Mouse (Mus musculus): ENCODE data around the gene Pglyrp2. TPM values are rescaled to one million over a fixed set of nuclear protein-coding genes. Genes with fewer than 3 reads are reported as not detected.

The Pglyrp2 gene
- polyA plus RNA-seq, 1 experiment from 2014 or later: not detected

GRCm38 (mm10) chr17:32396266-32396665, 27.7 kb downstream of the Pglyrp2 start:
- peaks cover 86% of the 10 kb centered on the region for H3K27me3 ChIP-seq
- peak overlapping the region; percentile 38 for H3K4me2 ChIP-seq
- ATAC-seq (ENCODE audit: low read depth): no peak
- H3K9ac ChIP-seq: 0 out of 2 replicates have a peak overlapping the region, but pooled peaks have one; percentile 17
- H3K9me3 ChIP-seq: no peaks in the 10 kb centered on the region
- no peaks in the 10 kb centered on the region for H3K36me3 ChIP-seq
- peak overlapping the region; percentile 21 for H3K4me3 ChIP-seq
- peaks cover 5% of the 10 kb centered on the region; the same call in 1 of the 2 replicates for H3K4me1 ChIP-seq (replicated peaks)
- H3K27ac ChIP-seq (replicated peaks): no peak overlapping the region
- WGBS: 3% methylated on average over 37 of the region's 37 CpGs

DNA sequence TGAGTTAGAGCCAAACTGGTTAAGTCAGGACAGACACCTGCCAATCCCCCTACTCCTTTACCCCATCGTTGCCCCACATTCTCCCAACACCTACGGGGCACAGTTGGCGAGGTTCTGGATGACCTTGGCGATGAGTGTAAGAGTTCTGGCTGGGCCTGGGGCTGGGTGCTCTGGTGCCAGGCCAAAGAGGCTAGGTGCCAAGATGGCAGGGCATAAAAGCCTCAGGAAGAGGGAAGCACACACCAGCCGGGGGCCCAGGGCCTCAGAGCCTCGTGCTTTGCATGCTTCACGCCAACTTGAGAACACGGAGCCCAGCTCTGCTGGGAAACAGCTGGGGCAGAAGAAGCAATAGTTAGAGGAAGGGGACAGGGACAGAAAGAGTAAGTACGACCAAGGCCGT, 30.0 kb downstream of the Pglyrp2 start:
- Histone ChIP-seq H3K27ac (replicated peaks) (no peak overlapping the region), H3K4me1 (replicated peaks) (peaks cover 5% of the 10 kb centered on the region; the same call in 1 of the 2 replicates), H3K4me2 (no peak overlapping the region), H3K27me3 (peaks cover 90% of the 10 kb centered on the region), H3K36me3 (no peaks in the 10 kb centered on the region), H3K9me3 (no peaks in the 10 kb centered on the region), H3K4me3 (no peak overlapping the region), H3K9ac (no peak overlapping the region)
- no peak for ATAC-seq (ENCODE audit: low read depth)
- 84% methylated on average over 10 of the region's 10 CpGs for WGBS

GRCm38 (mm10) chr17:32389101-32389659, 34.8 kb downstream of the Pglyrp2 start, which contains the start of gene Wiz:
Gene Wiz (minus strand): TSS chr17:32389439.
- Histone ChIP-seq H3K9ac (peak within 1 kb of the TSS; percentile 94), H3K4me3 (peak within 1 kb of the TSS; percentile 84), H3K27me3 (peaks cover 42% of the 10 kb centered on the region), H3K36me3 (peaks cover 23% of the 10 kb centered on the region), H3K9me3 (no peaks in the 10 kb centered on the region), H3K4me1 (replicated peaks) (peaks cover 21% of the 10 kb centered on the region), H3K27ac (replicated peaks) (peak within 1 kb of the TSS; percentile 85), H3K4me2 (peak within 1 kb of the TSS; percentile 95)
- ATAC-seq (ENCODE audit: low read depth): peak; percentile 90
- under 1% methylated on average over 25 of the region's 44 CpGs for WGBS

- 1% methylated on average over 37 of the region's 39 CpGs for WGBS
- peak; percentile 64 for ATAC-seq (ENCODE audit: low read depth)
- Histone ChIP-seq H3K36me3 (peaks cover 29% of the 10 kb centered on the region), H3K27me3 (peaks cover 36% of the 10 kb centered on the region), H3K9ac (peak overlapping the region; percentile 94), H3K4me3 (peak overlapping the region; percentile 84), H3K4me1 (replicated peaks) (peaks cover 21% of the 10 kb centered on the region), H3K9me3 (no peaks in the 10 kb centered on the region), H3K27ac (replicated peaks) (peak overlapping the region; percentile 85), H3K4me2 (peak overlapping the region; percentile 95)
Observed at GRCm38 (mm10) chr17:32388370-32389100, 35.4 kb downstream of the Pglyrp2 start.

DNA sequence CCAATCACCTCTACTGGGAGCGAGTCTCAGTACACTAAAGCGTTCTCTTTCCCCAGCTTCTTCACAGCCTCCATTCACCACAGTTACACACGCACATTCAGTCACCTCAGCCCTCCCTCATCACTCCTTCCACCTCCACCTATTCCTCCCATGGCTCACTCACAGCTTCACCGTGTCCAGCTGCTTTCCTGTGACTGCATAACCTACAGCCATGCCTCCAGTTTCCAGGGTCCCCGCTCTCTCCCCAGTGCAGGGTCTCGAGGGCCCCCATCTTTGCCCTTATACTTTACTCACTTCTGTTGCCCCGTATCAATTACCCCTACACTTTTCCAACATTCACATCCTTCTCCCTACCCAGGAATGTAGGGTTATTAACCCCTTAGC, 36.0 kb downstream of the Pglyrp2 start:
- WGBS: 35% methylated on average over 7 of the region's 7 CpGs
- H3K9me3 ChIP-seq: no peaks in the 10 kb centered on the region
- peak overlapping the region; percentile 94 for H3K9ac ChIP-seq
- H3K4me1 ChIP-seq (replicated peaks): peaks cover 21% of the 10 kb centered on the region
- H3K27ac ChIP-seq (replicated peaks): 0 out of 2 replicates have a peak overlapping the region, but pooled peaks have one; percentile 85
- ATAC-seq (ENCODE audit: low read depth): no peak
- peaks cover 30% of the 10 kb centered on the region for H3K27me3 ChIP-seq
- H3K36me3 ChIP-seq: peaks cover 35% of the 10 kb centered on the region
- H3K4me3 ChIP-seq: peak overlapping the region; percentile 84
- peak overlapping the region; percentile 95 for H3K4me2 ChIP-seq

- 73% methylated on average over 9 of the region's 9 CpGs for WGBS
- Histone ChIP-seq H3K9ac (no peak overlapping the region), H3K9me3 (no peaks in the 10 kb centered on the region), H3K4me2 (peak overlapping the region; percentile 95; the same call in 1 of the 2 replicates), H3K27ac (replicated peaks) (no peak overlapping the region), H3K4me1 (replicated peaks) (peaks cover 21% of the 10 kb centered on the region), H3K4me3 (no peak overlapping the region), H3K36me3 (peaks cover 46% of the 10 kb centered on the region), H3K27me3 (peaks cover 19% of the 10 kb centered on the region)
- ATAC-seq (ENCODE audit: low read depth): no peak
Observed at GRCm38 (mm10) chr17:32386659-32387432, 37.1 kb downstream of the Pglyrp2 start.

- Histone ChIP-seq H3K4me3 (no peak overlapping the region), H3K4me1 (replicated peaks) (peaks cover 21% of the 10 kb centered on the region), H3K27me3 (no peaks in the 10 kb centered on the region), H3K27ac (replicated peaks) (no peak overlapping the region), H3K36me3 (peaks cover 70% of the 10 kb centered on the region), H3K9me3 (no peaks in the 10 kb centered on the region), H3K4me2 (no peak overlapping the region), H3K9ac (no peak overlapping the region)
- ATAC-seq (ENCODE audit: low read depth): no peak
- 91% methylated on average over 5 of the region's 5 CpGs for WGBS
Observed at GRCm38 (mm10) chr17:32383661-32384060, 40.3 kb downstream of the Pglyrp2 start.

GRCm38 (mm10) chr17:32382576-32382975, 41.4 kb downstream of the Pglyrp2 start:
- no peak overlapping the region for H3K9ac ChIP-seq
- ATAC-seq (ENCODE audit: low read depth): no peak
- H3K4me1 ChIP-seq (replicated peaks): peaks cover 10% of the 10 kb centered on the region
- H3K27me3 ChIP-seq: no peaks in the 10 kb centered on the region
- no peak overlapping the region for H3K4me3 ChIP-seq
- no peaks in the 10 kb centered on the region for H3K9me3 ChIP-seq
- WGBS: 89% methylated on average over 7 of the region's 7 CpGs
- no peak overlapping the region for H3K4me2 ChIP-seq
- H3K27ac ChIP-seq (replicated peaks): no peak overlapping the region
- H3K36me3 ChIP-seq: peaks cover 81% of the 10 kb centered on the region

DNA sequence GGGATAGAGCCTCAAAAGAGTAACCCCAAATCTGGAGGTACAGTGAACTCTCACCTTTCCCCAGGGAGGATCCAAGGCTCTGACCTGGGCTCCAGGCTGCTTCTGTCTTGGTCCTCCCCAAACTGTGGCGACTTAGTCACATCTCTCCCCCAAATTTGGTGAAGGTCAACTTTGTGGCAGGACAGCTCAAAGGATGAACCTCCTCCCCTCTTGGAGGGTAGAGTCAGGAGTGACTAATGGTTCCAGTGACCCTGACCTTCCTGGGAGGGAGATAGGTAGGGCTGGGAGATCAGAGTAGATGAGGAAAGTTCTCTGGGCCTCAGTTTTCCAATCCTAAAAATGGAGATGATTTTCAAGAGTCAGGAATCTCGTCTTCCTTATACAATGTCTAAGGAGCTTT, 45.2 kb downstream of the Pglyrp2 start:
- Histone ChIP-seq H3K9ac (no peak overlapping the region), H3K4me2 (no peak overlapping the region), H3K9me3 (no peaks in the 10 kb centered on the region), H3K4me3 (no peak overlapping the region), H3K27ac (replicated peaks) (no peak overlapping the region), H3K36me3 (peaks cover 67% of the 10 kb centered on the region), H3K4me1 (replicated peaks) (no peaks in the 10 kb centered on the region), H3K27me3 (no peaks in the 10 kb centered on the region)
- no peak for ATAC-seq (ENCODE audit: low read depth)
- WGBS: 89% methylated on average over 2 of the region's 2 CpGs

GRCm38 (mm10) chr17:32377137-32377536, 46.8 kb downstream of the Pglyrp2 start:
- H3K36me3 ChIP-seq: peaks cover 51% of the 10 kb centered on the region
- H3K27ac ChIP-seq (replicated peaks): no peak overlapping the region
- WGBS: 84% methylated on average over 9 of the region's 9 CpGs
- H3K4me3 ChIP-seq: no peak overlapping the region
- no peak overlapping the region for H3K9ac ChIP-seq
- no peaks in the 10 kb centered on the region for H3K9me3 ChIP-seq
- H3K4me2 ChIP-seq: no peak overlapping the region
- H3K4me1 ChIP-seq (replicated peaks): no peaks in the 10 kb centered on the region
- H3K27me3 ChIP-seq: no peaks in the 10 kb centered on the region
- ATAC-seq (ENCODE audit: low read depth): no peak

DNA sequence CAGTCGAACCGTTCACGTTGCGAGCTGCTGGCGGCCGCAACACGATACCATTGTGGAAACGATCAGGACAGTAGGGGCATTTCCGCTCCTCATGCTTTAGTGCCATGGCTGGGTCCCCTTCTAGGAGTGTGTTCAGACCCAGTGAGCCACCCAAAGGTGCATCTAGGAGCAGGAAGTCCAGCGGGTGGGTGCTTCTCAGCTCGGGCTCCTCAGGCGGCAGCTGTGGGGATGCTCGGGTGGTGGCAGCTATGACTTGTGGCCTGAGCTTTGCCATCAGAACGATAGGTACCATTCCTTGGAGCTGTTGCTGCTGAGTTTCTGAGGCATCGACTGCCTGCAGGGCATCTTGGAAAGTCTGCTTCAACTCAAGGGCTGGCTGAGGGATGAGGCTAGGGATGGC, 47.5 kb downstream of the Pglyrp2 start:
- Histone ChIP-seq H3K4me3 (no peak overlapping the region), H3K4me1 (replicated peaks) (no peaks in the 10 kb centered on the region), H3K4me2 (no peak overlapping the region), H3K9me3 (no peaks in the 10 kb centered on the region), H3K9ac (no peak overlapping the region), H3K27ac (replicated peaks) (no peak overlapping the region), H3K36me3 (peaks cover 47% of the 10 kb centered on the region), H3K27me3 (no peaks in the 10 kb centered on the region)
- no peak for ATAC-seq (ENCODE audit: low read depth)
- WGBS: 88% methylated on average over 15 of the region's 15 CpGs
